8 mouse cellular contexts compared by ENCODE assay signal in genomic region chr17:28143751-28144150, GRCm38 (mm10). TPM values are rescaled to one million over a fixed set of nuclear protein-coding genes. Genes with fewer than 3 reads are reported as not detected.
DNase-seq lines count a peak whose midpoint lies in the region; ATAC-seq lines count a peak whose summit lies in the region.
"Had no signal": no experiment of that assay in that cellular context is flagged by ENCODE, and none has a peak within 500 bp of the region (broad histone marks: within the 10 kb centered on the region; RNA-seq: fewer than 3 reads in every experiment).

No protein-coding gene starts in this region.

- no peak overlapping the region for H3K4me3 ChIP-seq in lung, embryonic 16.5 days (ENCODE audit: low read length)
- peak overlapping the region; percentile 73 for H3K4me3 ChIP-seq in embryonic facial prominence, embryonic 14.5 days (ENCODE audit: low read depth, low read length)
- peak overlapping the region; percentile 89 for H3K4me3 ChIP-seq in limb, embryonic 10.5 days
- H3K4me3 ChIP-seq in stomach, embryonic 15.5 days (replicated peaks): no peak overlapping the region
- H3K4me3 ChIP-seq: myocyte had no signal

- H3K27ac ChIP-seq in lung, embryonic 16.5 days (ENCODE audit: low read length): no peak overlapping the region
- H3K27ac ChIP-seq in embryonic facial prominence, embryonic 14.5 days (replicated peaks; ENCODE audit: low read depth, low read length): no peak overlapping the region
- peak overlapping the region; percentile 97 for H3K27ac ChIP-seq in limb, embryonic 10.5 days
- no peak overlapping the region for H3K27ac ChIP-seq in stomach, embryonic 15.5 days

- 0 out of 2 replicates have a peak, but pooled peaks have one; percentile 15 for ATAC-seq in lung, embryonic 16.5 days (ENCODE audit: low read depth)
- ATAC-seq in embryonic facial prominence, embryonic 14.5 days (ENCODE audit: low read depth): no peak
- ATAC-seq in stomach, embryonic 15.5 days (ENCODE audit: insufficient read depth, low FRiP score, low read depth): no peak

- 5% methylated on average over 9 of the region's 9 CpGs for WGBS in lung, embryonic 16.5 days
- WGBS in embryonic facial prominence, embryonic 14.5 days: 2% methylated on average over 9 of the region's 9 CpGs
- WGBS in limb, embryonic 10.5 days: under 1% methylated on average over 9 of the region's 9 CpGs
- 15% methylated on average over 9 of the region's 9 CpGs for WGBS in stomach, embryonic 15.5 days

- no peaks in the 10 kb centered on the region for H3K9me3 ChIP-seq in lung, embryonic 16.5 days (ENCODE audit: control insufficient read depth, low read length)
- no peaks in the 10 kb centered on the region for H3K9me3 ChIP-seq in embryonic facial prominence, embryonic 14.5 days (ENCODE audit: control insufficient read depth, low read length)
- H3K9me3 ChIP-seq in limb, embryonic 10.5 days (replicated peaks): 0 out of 2 replicates have a peak, but pooled peaks cover 3% of the 10 kb centered on the region
- H3K9me3 ChIP-seq in stomach, embryonic 15.5 days: no peaks in the 10 kb centered on the region

- H3K4me2 ChIP-seq in lung, embryonic 16.5 days (ENCODE audit: low read depth, low read length): peak overlapping the region; percentile 99
- peak overlapping the region; percentile 95 for H3K4me2 ChIP-seq in embryonic facial prominence, embryonic 14.5 days (ENCODE audit: low read depth, low read length)
- H3K4me2 ChIP-seq in stomach, embryonic 15.5 days: peak overlapping the region; percentile 99

- peaks cover 28% of the 10 kb centered on the region for H3K4me1 ChIP-seq in lung, embryonic 16.5 days (replicated peaks; ENCODE audit: control insufficient read depth, insufficient read depth, low read length)
- H3K4me1 ChIP-seq in embryonic facial prominence, embryonic 14.5 days (ENCODE audit: control insufficient read depth, insufficient read depth, low read length): peaks cover 40% of the 10 kb centered on the region
- peaks cover 91% of the 10 kb centered on the region for H3K4me1 ChIP-seq in limb, embryonic 10.5 days
- H3K4me1 ChIP-seq in stomach, embryonic 15.5 days: peaks cover 36% of the 10 kb centered on the region

- H3K9ac ChIP-seq in lung, embryonic 16.5 days (ENCODE audit: low read length): no peak overlapping the region
- H3K9ac ChIP-seq in embryonic facial prominence, embryonic 14.5 days (ENCODE audit: low read depth, low read length): peak overlapping the region; percentile 28; the same call in 1 of the 2 replicates
- H3K9ac ChIP-seq in stomach, embryonic 15.5 days: no peak overlapping the region

- no peak for DNase-seq in lung, postnatal 4 days
- no peak for DNase-seq in embryonic facial prominence, embryonic 14.5 days (ENCODE audit: low spot score)
- DNase-seq in limb, embryonic 10.5 days (ENCODE audit: low spot score): peak; percentile 55
- DNase-seq in Muller cell, postnatal 12 days (ENCODE audit: inconsistent ontology term): no peak
- DNase-seq in c-Kit-positive CD71-positive TER-119-positive erythroid progenitor cells, embryonic 14.5 days (ENCODE audit: low spot score): no peak

- peaks cover 50% of the 10 kb centered on the region for H3K27me3 ChIP-seq in lung, embryonic 16.5 days (ENCODE audit: control insufficient read depth, insufficient read depth, low read depth, low read length)
- H3K27me3 ChIP-seq in embryonic facial prominence, embryonic 14.5 days (replicated peaks; ENCODE audit: control insufficient read depth, insufficient read depth, low read length): no peaks in the 10 kb centered on the region
- peaks cover 23% of the 10 kb centered on the region; the same call in 1 of the 2 replicates for H3K27me3 ChIP-seq in limb, embryonic 10.5 days (ENCODE audit: low read depth, poor library complexity, severe bottlenecking)
- peaks cover 17% of the 10 kb centered on the region; the same call in 1 of the 2 replicates for H3K27me3 ChIP-seq in stomach, embryonic 15.5 days (replicated peaks)

- H3K36me3 ChIP-seq in lung, embryonic 16.5 days (ENCODE audit: control insufficient read depth, insufficient read depth, low read length): no peaks in the 10 kb centered on the region
- no peaks in the 10 kb centered on the region for H3K36me3 ChIP-seq in embryonic facial prominence, embryonic 14.5 days (ENCODE audit: control insufficient read depth, insufficient read depth, low read length)
- H3K36me3 ChIP-seq in limb, embryonic 10.5 days: peaks cover 19% of the 10 kb centered on the region; the same call in 1 of the 2 replicates
- H3K36me3 ChIP-seq in stomach, embryonic 15.5 days: no peaks in the 10 kb centered on the region

RNA-seq across cellular contexts. Expression of gene Scube3, which starts 1.8 kb away (rescaled TPM):
- 1.3 and 1.4 TPM in 2 replicates for polyA plus RNA-seq in lung, embryonic 16.5 days (2015; fragmentation: Nextera tagmentation; extraction: Ambion mirVana)
- 8.1 and 8.8 TPM in 2 replicates for polyA plus RNA-seq in embryonic facial prominence, embryonic 14.5 days (2014; fragmentation: Nextera tagmentation; extraction: Ambion mirVana)
- polyA plus RNA-seq in limb, embryonic 10.5 days (2016; fragmentation: Nextera tagmentation; extraction: Ambion mirVana): 10.9 and 11.0 TPM in 2 replicates
- 1.6 and 2.4 TPM in 2 replicates for polyA plus RNA-seq in stomach, embryonic 15.5 days (2015; fragmentation: Nextera tagmentation; extraction: Ambion mirVana)

RNA-seq across cellular contexts. Expression of gene Zfp523, which starts 33.2 kb away (rescaled TPM):
- polyA plus RNA-seq in lung, embryonic 16.5 days (2015; fragmentation: Nextera tagmentation; extraction: Ambion mirVana): 34.2 and 34.9 TPM in 2 replicates
- 30.6 and 35.7 TPM in 2 replicates for polyA plus RNA-seq in embryonic facial prominence, embryonic 14.5 days (2014; fragmentation: Nextera tagmentation; extraction: Ambion mirVana)
- 33.6 and 40.2 TPM in 2 replicates for polyA plus RNA-seq in limb, embryonic 10.5 days (2016; fragmentation: Nextera tagmentation; extraction: Ambion mirVana)
- 28.1 and 36.2 TPM in 2 replicates for polyA plus RNA-seq in stomach, embryonic 15.5 days (2015; fragmentation: Nextera tagmentation; extraction: Ambion mirVana)

Comparison
In these comparisons a context has a peak if more than half of its experiments do, and no peak if none do; other contexts are left out.
1. H3K4me3 ChIP-seq: peak in embryonic facial prominence, embryonic 14.5 days (single experiment) and limb, embryonic 10.5 days (single experiment); none in lung, embryonic 16.5 days (single experiment) and stomach, embryonic 15.5 days (single experiment).
2. Peak in every context shown above with its lines, with median percentiles within 50 percentile points of each other: H3K4me2 ChIP-seq.